Mouse (Mus musculus): ENCODE measurements around the gene Hacd3.

DNA sequence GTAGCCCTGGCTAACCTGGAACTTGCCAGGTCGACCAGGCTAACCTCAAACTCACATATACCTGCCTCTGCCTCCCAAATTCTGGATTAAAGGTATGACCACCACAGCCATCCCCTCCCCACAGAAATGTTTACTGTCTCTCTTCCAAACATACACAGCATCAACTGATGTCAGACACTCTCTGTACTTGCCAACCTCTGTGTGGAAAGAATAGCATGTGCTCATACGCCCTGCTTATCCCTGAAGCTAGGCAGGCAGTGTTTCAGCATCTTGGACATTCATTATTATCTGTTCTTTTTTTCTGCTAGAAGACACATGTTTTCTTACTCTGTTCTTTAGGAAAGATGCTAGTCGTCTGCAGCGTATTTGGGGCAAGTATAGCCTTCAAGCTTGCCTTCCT lies 3.6 kb downstream of the Hacd3 start:
- TF ChIP-seq GATA1 (IDR thresholded peaks at IDR 0.05; ENCODE audit: low read length) (no peak), TAL1 (IDR thresholded peaks at IDR 0.05; ENCODE audit: low read length) (no peak)
